Comparison of ENCODE assay signal across 17 mouse cellular contexts in the genomic region with DNA sequence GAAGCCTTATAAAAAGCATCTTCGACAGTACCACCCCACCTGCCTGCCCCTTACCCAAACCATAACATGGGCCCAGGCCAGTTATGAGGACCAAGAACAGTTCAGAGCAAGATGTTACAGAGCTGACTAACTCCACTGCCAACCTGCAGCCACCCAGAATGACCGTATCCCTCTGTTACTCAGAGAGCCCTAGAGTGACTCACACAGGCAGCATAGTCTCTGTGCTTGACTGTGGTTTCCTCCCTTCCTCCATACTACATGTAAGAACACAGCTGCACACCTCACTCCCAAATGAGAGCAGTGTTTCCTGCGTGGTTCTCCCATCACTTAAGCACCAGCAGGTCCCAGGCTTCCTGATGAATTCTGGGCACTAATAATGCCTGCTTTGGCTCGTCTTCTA. TPM values are rescaled to one million over a fixed set of nuclear protein-coding genes. Genes with fewer than 3 reads are reported as not detected.
"Had no signal": no experiment of that assay in that cellular context is flagged by ENCODE, and none has a peak within 500 bp of the region (broad histone marks: within the 10 kb centered on the region; RNA-seq: fewer than 3 reads in every experiment).

No protein-coding gene starts in this region.

- H3K4me3 ChIP-seq: limb, embryonic 10.5 days; limb, embryonic 13.5 days; liver, embryonic 12.5 days; liver, embryonic 15.5 days; lung, embryonic 15.5 days had no signal

- H3K36me3 ChIP-seq: limb, embryonic 10.5 days; limb, embryonic 13.5 days; liver, embryonic 12.5 days; liver, embryonic 15.5 days; lung, embryonic 15.5 days had no signal

- H3K27me3 ChIP-seq: limb, embryonic 13.5 days; liver, embryonic 12.5 days; liver, embryonic 15.5 days; lung, embryonic 15.5 days had no signal

- DNase-seq: kidney, postnatal 14 days; kidney, postnatal 4 days; liver; lung, adult 18-20 months; lung, postnatal 10 days; lung, postnatal 36 days; midbrain, embryonic 14.5 days; thymus, adult 18-20 months; thymus, postnatal 36 days had no signal

RNA-seq across cellular contexts. Expression of gene Stk33, which starts 31.8 kb away (rescaled TPM):
- polyA plus RNA-seq: liver, embryonic 12.5 days; small intestine, adult 2 months; spleen, adult 2 months had no signal

RNA-seq across cellular contexts. Expression of gene Trim66, which starts 37.2 kb away (rescaled TPM):
- polyA plus RNA-seq: kidney, embryonic 16.5 days; liver, embryonic 15.5 days had no signal
